Mouse (Mus musculus): ENCODE data around the gene Olfr1112. TPM values are rescaled to one million over a fixed set of nuclear protein-coding genes. Genes with fewer than 3 reads are reported as not detected.
"Not testable (repeated sequence)": the region's sequence is repeated elsewhere in the genome, so short reads cannot be mapped to it uniquely, and the experiment has no call there.

The Olfr1112 gene
- polyA plus RNA-seq (2015; fragmentation: Nextera tagmentation; extraction: Ambion mirVana) = not detected in 2 replicates

- no peak within 1 kb of the TSS for H3K27ac ChIP-seq
- no peaks in the 10 kb centered on the region for H3K4me1 ChIP-seq (replicated peaks)
- 67% methylated on average over 1 of the region's 1 CpGs for WGBS (ENCODE audit: insufficient replicate concordance)
- no peak within 1 kb of the TSS for H3K4me3 ChIP-seq (replicated peaks)
- no peaks in the 10 kb centered on the region for H3K9me3 ChIP-seq (replicated peaks)
- no peak within 1 kb of the TSS for H3K9ac ChIP-seq
- H3K4me2 ChIP-seq = no peak within 1 kb of the TSS
- no peaks in the 10 kb centered on the region for H3K27me3 ChIP-seq
- H3K36me3 ChIP-seq = no peaks in the 10 kb centered on the region
- DNase-seq (no peak), ATAC-seq (ENCODE audit: low read depth) (no peak)
Measured at GRCm38 (mm10) chr2:87187498-87187897, at the start of gene Olfr1112. Olfr1112 (plus strand) TSS chr2:87187798.

GRCm38 (mm10) chr2:87140200-87140599, 47.4 kb upstream of the Olfr1112 start, which contains the start of gene Olfr1110:
Olfr1110 (minus strand) TSS chr2:87140300.
- Histone ChIP-seq H3K27ac (no peak within 1 kb of the TSS), H3K36me3 (no peaks in the 10 kb centered on the region), H3K27me3 (no peaks in the 10 kb centered on the region), H3K4me3 (replicated peaks) (no peak within 1 kb of the TSS), H3K4me2 (no peak within 1 kb of the TSS), H3K9ac (no peak within 1 kb of the TSS), H3K9me3 (replicated peaks) (no peaks in the 10 kb centered on the region), H3K4me1 (replicated peaks) (no peaks in the 10 kb centered on the region)
- WGBS (ENCODE audit: insufficient replicate concordance) = 58% methylated on average over 1 of the region's 1 CpGs
- ATAC-seq (ENCODE audit: low read depth) (no peak), DNase-seq (no peak)

- H3K27ac ChIP-seq = no peak within 1 kb of the TSS
- H3K9ac ChIP-seq = no peak within 1 kb of the TSS
- ATAC-seq (ENCODE audit: low read depth) (no peak), DNase-seq (no peak)
- no peaks in the 10 kb centered on the region for H3K36me3 ChIP-seq
- H3K27me3 ChIP-seq = no peaks in the 10 kb centered on the region
- no peaks in the 10 kb centered on the region for H3K4me1 ChIP-seq (replicated peaks)
- no peak within 1 kb of the TSS for H3K4me2 ChIP-seq
- H3K4me3 ChIP-seq (replicated peaks) = no peak within 1 kb of the TSS
- no peaks in the 10 kb centered on the region for H3K9me3 ChIP-seq (replicated peaks)
Measured at GRCm38 (mm10) chr2:87152524-87152923, 35.1 kb upstream of the Olfr1112 start, which contains the start of gene Olfr1111. Olfr1111 (minus strand) TSS chr2:87152624.

GRCm38 (mm10) chr2:87167731-87168130, 19.9 kb upstream of the Olfr1112 start:
- not testable (repeated sequence) for H3K4me1 ChIP-seq (replicated peaks); H3K27ac ChIP-seq; H3K27me3 ChIP-seq; H3K4me3 ChIP-seq (replicated peaks); H3K9ac ChIP-seq; H3K36me3 ChIP-seq; H3K4me2 ChIP-seq; DNase-seq; H3K9me3 ChIP-seq (replicated peaks); ATAC-seq (ENCODE audit: low read depth)
- 29% methylated on average over 2 of the region's 2 CpGs for WGBS (ENCODE audit: insufficient replicate concordance)

- Histone ChIP-seq H3K4me1 (replicated peaks) (no peaks in the 10 kb centered on the region), H3K4me2 (no peak within 1 kb of the TSS), H3K9me3 (replicated peaks) (no peaks in the 10 kb centered on the region), H3K9ac (no peak within 1 kb of the TSS), H3K36me3 (no peaks in the 10 kb centered on the region), H3K4me3 (replicated peaks) (no peak within 1 kb of the TSS), H3K27ac (no peak within 1 kb of the TSS), H3K27me3 (no peaks in the 10 kb centered on the region)
- ATAC-seq (ENCODE audit: low read depth) = no peak
- 61% methylated on average over 2 of the region's 2 CpGs for WGBS (ENCODE audit: insufficient replicate concordance)
- no peak for DNase-seq
Measured at GRCm38 (mm10) chr2:87208670-87209069, 21.1 kb downstream of the Olfr1112 start, which contains the start of gene Olfr1113. Olfr1113 (plus strand) TSS chr2:87208970.

Other genes starting within 250 kb of the Olfr1112 start
- gene Olfr1099, start 227.1 kb upstream of the Olfr1112 start, polyA plus RNA-seq (2015; fragmentation: Nextera tagmentation; extraction: Ambion mirVana) = not detected in 2 replicates
- gene Olfr1100, start 207.8 kb upstream of the Olfr1112 start, polyA plus RNA-seq (2015; fragmentation: Nextera tagmentation; extraction: Ambion mirVana) = not detected in 2 replicates
- gene Olfr1101, start 196.6 kb upstream of the Olfr1112 start, polyA plus RNA-seq (2015; fragmentation: Nextera tagmentation; extraction: Ambion mirVana) = not detected in 2 replicates
- gene Olfr1102, start 189.4 kb upstream of the Olfr1112 start, polyA plus RNA-seq (2015; fragmentation: Nextera tagmentation; extraction: Ambion mirVana) = not detected in 2 replicates
- not detected in 2 replicates for gene Olfr1104, start 160.7 kb upstream of the Olfr1112 start, polyA plus RNA-seq (2015; fragmentation: Nextera tagmentation; extraction: Ambion mirVana)
- gene Olfr1105, start 151.3 kb upstream of the Olfr1112 start, polyA plus RNA-seq (2015; fragmentation: Nextera tagmentation; extraction: Ambion mirVana) = not detected in 2 replicates
- not detected in 2 replicates for gene Olfr1106, start 135.5 kb upstream of the Olfr1112 start, polyA plus RNA-seq (2015; fragmentation: Nextera tagmentation; extraction: Ambion mirVana)
- gene Olfr1107, start 112.0 kb upstream of the Olfr1112 start, polyA plus RNA-seq (2015; fragmentation: Nextera tagmentation; extraction: Ambion mirVana) = not detected in 2 replicates
- gene Olfr1109, start 91.8 kb upstream of the Olfr1112 start, polyA plus RNA-seq (2015; fragmentation: Nextera tagmentation; extraction: Ambion mirVana) = not detected in 2 replicates
- not detected in 2 replicates for gene Olfr259, start 73.2 kb upstream of the Olfr1112 start, polyA plus RNA-seq (2015; fragmentation: Nextera tagmentation; extraction: Ambion mirVana)
- gene Olfr1110, start 47.5 kb upstream of the Olfr1112 start, polyA plus RNA-seq (2015; fragmentation: Nextera tagmentation; extraction: Ambion mirVana) = not detected in 2 replicates
- gene Olfr1111, start 35.2 kb upstream of the Olfr1112 start, polyA plus RNA-seq (2015; fragmentation: Nextera tagmentation; extraction: Ambion mirVana) = not detected in 2 replicates
- gene Olfr1113, start 21.2 kb downstream of the Olfr1112 start, polyA plus RNA-seq (2015; fragmentation: Nextera tagmentation; extraction: Ambion mirVana) = not detected in 2 replicates
- not detected in 2 replicates for gene Olfr1115, start 60.2 kb downstream of the Olfr1112 start, polyA plus RNA-seq (2015; fragmentation: Nextera tagmentation; extraction: Ambion mirVana)
- not detected in 2 replicates for gene Olfr1116, start 79.7 kb downstream of the Olfr1112 start, polyA plus RNA-seq (2015; fragmentation: Nextera tagmentation; extraction: Ambion mirVana)
- not detected in 2 replicates for gene Olfr1118, start 119.8 kb downstream of the Olfr1112 start, polyA plus RNA-seq (2015; fragmentation: Nextera tagmentation; extraction: Ambion mirVana)
- gene Olfr1120, start 167.0 kb downstream of the Olfr1112 start, polyA plus RNA-seq (2015; fragmentation: Nextera tagmentation; extraction: Ambion mirVana) = not detected in 2 replicates
- not detected in 2 replicates for gene Olfr1121, start 182.1 kb downstream of the Olfr1112 start, polyA plus RNA-seq (2015; fragmentation: Nextera tagmentation; extraction: Ambion mirVana)
- not detected in 2 replicates for gene Olfr1122, start 198.1 kb downstream of the Olfr1112 start, polyA plus RNA-seq (2015; fragmentation: Nextera tagmentation; extraction: Ambion mirVana)
- gene Olfr1123, start 228.8 kb downstream of the Olfr1112 start, polyA plus RNA-seq (2015; fragmentation: Nextera tagmentation; extraction: Ambion mirVana) = not detected in 2 replicates
- 0.06 TPM in 1 of 2 replicates, not detected in the other for gene Olfr1124, start 242.5 kb downstream of the Olfr1112 start, polyA plus RNA-seq (2015; fragmentation: Nextera tagmentation; extraction: Ambion mirVana)